Mouse (Mus musculus): ENCODE measurements around the gene Mis12. TPM values are rescaled to one million over a fixed set of nuclear protein-coding genes. Genes with fewer than 3 reads are reported as not detected.
A peak's percentile ranks its signal among the peaks of the same experiment; 100 is the strongest.

Mis12 gene
- total and polyA plus RNA-seq, 3 experiments: 17.2 to 34.0 TPM; not detected in 1

DNA sequence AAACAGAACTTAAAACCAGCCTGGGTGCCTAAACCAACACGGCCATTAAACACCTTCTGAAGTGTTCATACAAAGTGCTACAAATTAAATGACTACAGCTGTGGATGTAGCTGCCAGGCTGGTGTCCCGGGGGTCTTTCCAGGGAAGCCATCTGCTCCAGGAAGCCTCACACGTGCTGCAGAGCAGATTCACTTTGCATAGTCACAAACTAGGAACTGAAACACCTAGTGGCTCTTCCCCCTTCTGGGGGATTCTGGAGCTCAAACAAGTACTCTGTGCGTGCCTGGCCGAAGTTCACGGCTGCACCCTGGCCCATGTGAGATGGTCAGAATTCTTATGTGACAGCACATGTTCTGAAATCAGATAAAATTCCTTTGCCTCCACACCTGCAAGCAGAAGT, 39.2 kb upstream of the Mis12 start:
- Histone ChIP-seq H3K79me2 (ENCODE audit: control insufficient read depth, insufficient read depth, low read length, poor library complexity) (peaks cover 31% of the 10 kb centered on the region), H3K4me3 (ENCODE audit: control insufficient read depth in 1 of 2, insufficient read depth in 1 of 2, low read depth in 2 of 2, low read length in 2 of 2) (no peak overlapping the region), H3K27me3 (ENCODE audit: control insufficient read depth in 1 of 2, insufficient read depth in 2 of 2, low read length in 2 of 2) (no peaks in the 10 kb centered on the region), H3K36me3 (ENCODE audit: control insufficient read depth in 1 of 2, insufficient read depth in 2 of 2, low read length in 2 of 2) (peaks cover 23 to 33% of the 10 kb centered on the region in 2 experiments), H3K9me3 (replicated peaks; ENCODE audit: insufficient read depth, low read length) (no peaks in the 10 kb centered on the region), H3K4me1 (ENCODE audit: control insufficient read depth in 1 of 2, insufficient read depth in 2 of 2, low read length in 2 of 2) (peaks cover 5 to 10% of the 10 kb centered on the region in 2 experiments), H3K9ac (ENCODE audit: control insufficient read depth, low read depth, low read length, poor library complexity, severe bottlenecking) (no peak overlapping the region), H3K27ac (ENCODE audit: control insufficient read depth, low read depth, low read length) (no peak overlapping the region)
- TF ChIP-seq RAD21 (IDR thresholded peaks at IDR 0.05; ENCODE audit: low read depth, low read length) (no peak), SMC3 (IDR thresholded peaks at IDR 0.05; ENCODE audit: low read depth, low read length) (no peak), GATA1 (IDR thresholded peaks at IDR 0.05; ENCODE audit: low read depth, low read length) (0 out of 2 replicates have a peak, but pooled peaks have one; percentile 11), TAL1 (IDR thresholded peaks at IDR 0.05; ENCODE audit: low read length) (no peak), GABPA (IDR thresholded peaks at IDR 0.05; ENCODE audit: low read depth, low read length) (no peak), E2F4 (IDR thresholded peaks at IDR 0.05; ENCODE audit: borderline replicate concordance, low read depth, low read length) (no peak), CHD2 (IDR thresholded peaks at IDR 0.05; ENCODE audit: low read length) (no peak), JUND (IDR thresholded peaks at IDR 0.05; ENCODE audit: low read depth, low read length) (no peak), ZMIZ1 (IDR thresholded peaks at IDR 0.05; ENCODE audit: low read depth, low read length) (peak; percentile 39; the same call in 1 of the 2 replicates)
- no peak for DNase-seq (ENCODE audit: low read depth, low spot score)

DNA sequence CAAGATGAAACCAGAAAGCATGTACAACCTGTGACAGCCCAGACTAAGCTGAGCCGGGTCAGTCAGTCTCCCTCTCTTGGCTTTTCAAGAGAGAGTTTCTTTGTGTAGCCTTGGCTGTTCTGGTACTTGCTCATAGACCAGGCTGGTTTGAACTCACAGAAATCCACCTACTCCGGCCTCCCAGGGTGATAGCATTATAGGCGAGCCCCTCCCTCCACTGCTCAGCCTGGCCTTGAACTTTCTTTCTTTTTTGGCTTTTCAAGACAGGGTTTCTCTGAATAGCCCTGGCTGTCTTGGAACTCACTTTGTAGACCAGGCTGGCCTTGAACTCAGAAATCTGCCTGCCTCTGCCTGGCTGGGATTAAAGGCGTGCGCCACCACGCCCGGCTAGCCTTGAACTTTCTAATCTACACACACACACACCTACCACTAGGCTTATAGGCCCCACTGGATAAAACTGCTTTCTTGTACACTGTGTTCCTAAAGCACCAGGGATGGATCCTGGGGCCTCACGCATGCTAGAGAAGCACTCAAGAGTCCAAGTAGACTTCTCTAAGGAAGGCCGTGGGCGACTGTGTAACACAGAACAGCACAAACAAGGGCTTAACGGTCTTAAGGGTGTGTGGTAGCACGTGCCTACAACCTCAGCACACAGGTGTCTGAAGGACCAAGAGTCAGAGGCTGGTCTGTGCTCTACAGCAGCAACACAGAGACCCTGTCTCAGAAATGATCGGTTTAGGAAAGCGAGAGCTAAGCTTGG, 38.5 kb upstream of the Mis12 start:
- Histone ChIP-seq H3K27ac (ENCODE audit: control insufficient read depth, low read depth, low read length) (no peak overlapping the region), H3K4me1 (ENCODE audit: control insufficient read depth in 1 of 2, insufficient read depth in 2 of 2, low read length in 2 of 2) (peaks cover 5 to 10% of the 10 kb centered on the region in 2 experiments), H3K9ac (ENCODE audit: control insufficient read depth, low read depth, low read length, poor library complexity, severe bottlenecking) (peak overlapping the region; percentile 89), H3K9me3 (replicated peaks; ENCODE audit: insufficient read depth, low read length) (no peaks in the 10 kb centered on the region), H3K36me3 (ENCODE audit: control insufficient read depth in 1 of 2, insufficient read depth in 2 of 2, low read length in 2 of 2) (peaks cover 23 to 36% of the 10 kb centered on the region in 2 experiments), H3K79me2 (ENCODE audit: control insufficient read depth, insufficient read depth, low read length, poor library complexity) (peaks cover 31% of the 10 kb centered on the region), H3K4me3 (ENCODE audit: control insufficient read depth in 1 of 2, insufficient read depth in 1 of 2, low read depth in 2 of 2, low read length in 2 of 2) (peak overlapping the region; percentile 90 to 92), H3K27me3 (ENCODE audit: control insufficient read depth in 1 of 2, insufficient read depth in 2 of 2, low read length in 2 of 2) (no peaks in the 10 kb centered on the region)
- peak; percentile 40 for DNase-seq (ENCODE audit: low read depth, low spot score)
- TF ChIP-seq MAFK (IDR thresholded peaks at IDR 0.05; ENCODE audit: borderline replicate concordance, low read depth, low read length): no peak
- no peak for TF ChIP-seq RCOR1 (IDR thresholded peaks at IDR 0.05; ENCODE audit: low read depth, low read length)
- TF ChIP-seq ETS1 (IDR thresholded peaks at IDR 0.05; ENCODE audit: low read depth, low read length): no peak

DNA sequence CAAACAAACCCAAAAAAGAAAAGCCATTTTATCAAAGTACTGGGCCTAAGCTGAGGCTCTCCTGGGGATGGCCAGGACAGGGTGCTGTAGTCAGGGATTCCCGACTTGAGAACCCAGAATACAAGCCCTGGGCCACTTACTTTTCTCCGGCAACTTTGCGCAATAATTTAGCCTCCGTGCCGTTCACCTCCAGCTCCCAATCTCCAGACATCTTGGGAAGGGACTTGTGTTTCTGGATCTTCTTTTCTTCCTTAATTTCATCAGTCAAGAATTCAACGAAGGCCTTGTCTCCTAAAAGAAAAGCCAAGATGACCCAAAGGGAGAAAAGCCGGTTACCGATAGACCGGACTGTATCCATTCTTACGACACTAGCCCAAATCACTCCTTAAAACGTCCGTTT, 37.4 kb upstream of the Mis12 start:
- Histone ChIP-seq H3K9ac (ENCODE audit: control insufficient read depth, low read depth, low read length, poor library complexity, severe bottlenecking) (peak overlapping the region; percentile 89), H3K27me3 (ENCODE audit: control insufficient read depth in 1 of 2, insufficient read depth in 2 of 2, low read length in 2 of 2) (no peaks in the 10 kb centered on the region), H3K36me3 (ENCODE audit: control insufficient read depth in 1 of 2, insufficient read depth in 2 of 2, low read length in 2 of 2) (peaks cover 23 to 43% of the 10 kb centered on the region in 2 experiments), H3K9me3 (replicated peaks; ENCODE audit: insufficient read depth, low read length) (no peaks in the 10 kb centered on the region), H3K4me3 (ENCODE audit: control insufficient read depth in 1 of 2, insufficient read depth in 1 of 2, low read depth in 2 of 2, low read length in 2 of 2) (peak overlapping the region; percentile 90 to 92), H3K27ac (ENCODE audit: control insufficient read depth, low read depth, low read length) (peak overlapping the region; percentile 54), H3K4me1 (ENCODE audit: control insufficient read depth in 1 of 2, insufficient read depth in 2 of 2, low read length in 2 of 2) (peaks cover 5 to 10% of the 10 kb centered on the region in 2 experiments), H3K79me2 (ENCODE audit: control insufficient read depth, insufficient read depth, low read length, poor library complexity) (peaks cover 31% of the 10 kb centered on the region)
- TF ChIP-seq USF1 (IDR thresholded peaks at IDR 0.05; ENCODE audit: low read depth, low read length) (no peak), POLR2AphosphoS5 (IDR thresholded peaks at IDR 0.05; ENCODE audit: borderline replicate concordance, low read depth, low read length) (no peak), POLR2AphosphoS2 (IDR thresholded peaks at IDR 0.05; ENCODE audit: low read length) (no peak), POLR2A (IDR thresholded peaks at IDR 0.05; ENCODE audit: control insufficient read depth in 1 of 2, insufficient read depth in 1 of 2, low read depth in 1 of 2, low read length in 2 of 2, poor library complexity in 1 of 2) (no peak), E2F4 (IDR thresholded peaks at IDR 0.05; ENCODE audit: borderline replicate concordance, low read depth, low read length) (no peak), MAFK (IDR thresholded peaks at IDR 0.05; ENCODE audit: borderline replicate concordance, low read depth, low read length) (no peak), SIN3A (IDR thresholded peaks at IDR 0.05; ENCODE audit: low read length) (no peak), MXI1 (IDR thresholded peaks at IDR 0.05; ENCODE audit: low read depth, low read length) (no peak), CHD1 (IDR thresholded peaks at IDR 0.05; ENCODE audit: low read depth, low read length) (no peak), SMC3 (IDR thresholded peaks at IDR 0.05; ENCODE audit: low read depth, low read length) (no peak), USF2 (IDR thresholded peaks at IDR 0.05; ENCODE audit: borderline replicate concordance in 1 of 2, insufficient read depth in 1 of 2, low read depth in 1 of 2, low read length in 2 of 2) (no peak), MAX (IDR thresholded peaks at IDR 0.05; ENCODE audit: low read length) (no peak), ZC3H11A (IDR thresholded peaks at IDR 0.05; ENCODE audit: low read depth, low read length) (no peak), RAD21 (IDR thresholded peaks at IDR 0.05; ENCODE audit: low read depth, low read length) (no peak), MYC (IDR thresholded peaks at IDR 0.05; ENCODE audit: low read depth, low read length) (no peak), TCF12 (IDR thresholded peaks at IDR 0.05; ENCODE audit: low read depth, low read length) (no peak), ZNF384 (IDR thresholded peaks at IDR 0.05; ENCODE audit: low read depth, low read length) (no peak)
- peak; percentile 48 for DNase-seq (ENCODE audit: low read depth, low spot score)

Data from MEL (cell line).